In genomic region chr15:51709871-51710655, GRCm38 (mm10) we compare ENCODE assay signal across 9 mouse cellular contexts.
DNase-seq lines count a peak whose midpoint lies in the region; ATAC-seq and TF ChIP-seq lines count a peak whose summit lies in the region.
"Had no signal": no experiment of that assay in that cellular context is flagged by ENCODE, and none has a peak within 500 bp of the region (broad histone marks: within the 10 kb centered on the region; RNA-seq: fewer than 3 reads in every experiment).

No protein-coding gene starts in this region.

- H3K27me3 ChIP-seq in forebrain, embryonic 15.5 days = no peaks in the 10 kb centered on the region
- no peaks in the 10 kb centered on the region for H3K27me3 ChIP-seq in heart, embryonic 16.5 days (ENCODE audit: control insufficient read depth, insufficient read depth, low read length)
- H3K27me3 ChIP-seq in midbrain, embryonic 15.5 days (replicated peaks) = no peaks in the 10 kb centered on the region
- H3K27me3 ChIP-seq in liver, postnatal 0 days (ENCODE audit: insufficient read depth, low read length) = no peaks in the 10 kb centered on the region

- DNase-seq in urinary bladder, postnatal 14 days (ENCODE audit: low spot score) = peak; percentile 29
- DNase-seq in urinary bladder, adult 18-20 months (ENCODE audit: low spot score in 2 of 2) = no peak
- DNase-seq in layer of hippocampus, adult 9-11 months = peak; percentile 56
- DNase-seq in liver, postnatal 0 days = no peak
- no peak for DNase-seq in thymus, postnatal 36 days

- no peak for TF ChIP-seq EP300 in liver, postnatal 0 days (IDR thresholded peaks at IDR 0.05; ENCODE audit: low read depth)

- WGBS in forebrain, embryonic 15.5 days = 16% methylated on average over 13 of the region's 13 CpGs
- 25% methylated on average over 13 of the region's 13 CpGs for WGBS in heart, embryonic 16.5 days
- WGBS in midbrain, embryonic 15.5 days = 34% methylated on average over 13 of the region's 13 CpGs
- 51% methylated on average over 13 of the region's 13 CpGs for WGBS in liver, postnatal 0 days (ENCODE audit: insufficient replicate concordance)

- peaks cover 14% of the 10 kb centered on the region for H3K4me1 ChIP-seq in forebrain, embryonic 15.5 days
- peaks cover 23% of the 10 kb centered on the region for H3K4me1 ChIP-seq in heart, embryonic 16.5 days (ENCODE audit: control insufficient read depth, insufficient read depth, low read length)
- peaks cover 12% of the 10 kb centered on the region for H3K4me1 ChIP-seq in midbrain, embryonic 15.5 days
- H3K4me1 ChIP-seq in liver, postnatal 0 days (ENCODE audit: insufficient read depth) = no peaks in the 10 kb centered on the region

- H3K9ac ChIP-seq in forebrain, embryonic 15.5 days (replicated peaks) = no peak overlapping the region
- peak overlapping the region; percentile 34; the same call in 1 of the 2 replicates for H3K9ac ChIP-seq in heart, embryonic 16.5 days (ENCODE audit: low read length)
- H3K9ac ChIP-seq in midbrain, embryonic 15.5 days = no peak overlapping the region
- no peak overlapping the region for H3K9ac ChIP-seq in liver, postnatal 0 days (replicated peaks)

- no peak overlapping the region for H3K27ac ChIP-seq in forebrain, embryonic 15.5 days (replicated peaks)
- peak overlapping the region; percentile 76 for H3K27ac ChIP-seq in heart, embryonic 16.5 days (ENCODE audit: low read length)
- peak overlapping the region; percentile 39; the same call in 1 of the 2 replicates for H3K27ac ChIP-seq in midbrain, embryonic 15.5 days
- no peak overlapping the region for H3K27ac ChIP-seq in liver, postnatal 0 days (ENCODE audit: low read depth)

- peak; percentile 93 for ATAC-seq in forebrain, embryonic 15.5 days (replicated peaks)
- peak; percentile 89 for ATAC-seq in heart, embryonic 16.5 days (replicated peaks; ENCODE audit: extremely low read depth, insufficient read depth, low FRiP score)
- ATAC-seq in midbrain, embryonic 15.5 days (replicated peaks) = peak; percentile 94
- ATAC-seq in liver, postnatal 0 days = no peak

- H3K4me3 ChIP-seq in forebrain, embryonic 15.5 days = no peak overlapping the region
- no peak overlapping the region for H3K4me3 ChIP-seq in heart, embryonic 16.5 days (ENCODE audit: low read length)
- no peak overlapping the region for H3K4me3 ChIP-seq in midbrain, embryonic 15.5 days
- H3K4me3 ChIP-seq in liver, postnatal 0 days (ENCODE audit: low read depth, low read length) = no peak overlapping the region

- H3K36me3 ChIP-seq in forebrain, embryonic 15.5 days = no peaks in the 10 kb centered on the region
- no peaks in the 10 kb centered on the region for H3K36me3 ChIP-seq in heart, embryonic 16.5 days (ENCODE audit: control insufficient read depth, insufficient read depth)
- H3K36me3 ChIP-seq in midbrain, embryonic 15.5 days (replicated peaks) = no peaks in the 10 kb centered on the region
- no peaks in the 10 kb centered on the region for H3K36me3 ChIP-seq in liver, postnatal 0 days (replicated peaks; ENCODE audit: insufficient read depth, low read length)
- H3K36me3 ChIP-seq: G1E had no signal

- no peak overlapping the region for H3K4me2 ChIP-seq in forebrain, embryonic 15.5 days (replicated peaks)
- peak overlapping the region; percentile 45 for H3K4me2 ChIP-seq in heart, embryonic 16.5 days (ENCODE audit: low read depth, low read length)
- H3K4me2 ChIP-seq in midbrain, embryonic 15.5 days = no peak overlapping the region
- H3K4me2 ChIP-seq in liver, postnatal 0 days (ENCODE audit: low read depth, low read length) = no peak overlapping the region

- no peaks in the 10 kb centered on the region for H3K9me3 ChIP-seq in forebrain, embryonic 15.5 days
- H3K9me3 ChIP-seq in heart, embryonic 16.5 days (replicated peaks; ENCODE audit: control insufficient read depth, low read length) = no peaks in the 10 kb centered on the region
- no peaks in the 10 kb centered on the region for H3K9me3 ChIP-seq in midbrain, embryonic 15.5 days
- H3K9me3 ChIP-seq in liver, postnatal 0 days (ENCODE audit: low read length) = no peaks in the 10 kb centered on the region
- H3K9me3 ChIP-seq: G1E had no signal

- no peak for TF ChIP-seq CTCF in liver, postnatal 0 days (IDR thresholded peaks at IDR 0.05; ENCODE audit: low read depth)

Comparison
In these comparisons a context has a peak if more than half of its experiments do, and no peak if none do; other contexts are left out.
1. DNase-seq: peak in urinary bladder, postnatal 14 days (single experiment) and layer of hippocampus, adult 9-11 months (single experiment); none in urinary bladder, adult 18-20 months (0 of 2), liver, postnatal 0 days (single experiment) and thymus, postnatal 36 days (0 of 2).
2. H3K27ac ChIP-seq: peak in heart, embryonic 16.5 days (single experiment) and midbrain, embryonic 15.5 days (single experiment); none in forebrain, embryonic 15.5 days (single experiment) and liver, postnatal 0 days (single experiment).